Mouse (Mus musculus) thymus, adult 2 months (tissue): ENCODE data around the gene P2ry2.

Experiments used
- CTCF ChIP-seq: fragments of 200-500 bp; IDR thresholded peaks from 2 replicates; pipeline ENCODE4 v1.5.1; 2012; ENCODE audit warnings: mild to moderate bottlenecking, control low read depth, low read length, moderate library complexity, borderline replicate concordance; ENCODE audit not compliant: control insufficient read depth, poor library complexity, insufficient read depth; ENCODE audit errors: extremely low read depth
- POLR2A ChIP-seq: fragments of 200-500 bp; IDR thresholded peaks from 2 replicates; pipeline ENCODE4 v1.6.1; 2012; ENCODE audit warnings: mild to moderate bottlenecking, low read length, control low read depth, moderate library complexity; ENCODE audit not compliant: control insufficient read depth, poor library complexity, insufficient read depth; ENCODE audit errors: extremely low read depth

GRCm38 (mm10) chr7:101026836-101027235 is 14.2 kb upstream of the P2ry2 start:
- no peak for TF ChIP-seq POLR2A
- TF ChIP-seq CTCF: no peak
